ENCODE assay signal across 11 mouse cellular contexts in the genomic region with DNA sequence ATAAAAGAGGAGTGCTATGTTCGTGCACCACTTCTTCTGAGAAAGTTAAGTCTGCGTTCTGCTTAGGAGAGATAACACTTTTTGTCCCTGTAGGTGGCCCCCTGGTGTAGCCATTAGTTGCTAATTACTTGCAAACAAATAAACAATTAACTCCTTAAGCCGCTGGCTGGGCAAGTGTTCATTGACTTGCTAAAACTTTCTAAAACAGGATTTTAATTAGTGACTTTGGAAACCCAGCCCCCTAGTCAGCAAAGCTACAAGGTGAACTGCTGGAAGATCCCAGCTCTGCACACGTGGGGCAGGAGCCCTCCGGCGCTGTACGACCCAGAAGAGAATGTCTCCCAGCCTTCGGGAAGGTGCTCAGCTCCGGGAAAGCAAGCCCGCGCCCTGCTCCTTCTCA. TPM values are rescaled to one million over a fixed set of nuclear protein-coding genes. Genes with fewer than 3 reads are reported as not detected.
DNase-seq lines count a peak whose midpoint lies in the region; ATAC-seq and TF ChIP-seq lines count a peak whose summit lies in the region.
"Had no signal": no experiment of that assay in that cellular context is flagged by ENCODE, and none has a peak within 500 bp of the region (broad histone marks: within the 10 kb centered on the region; RNA-seq: fewer than 3 reads in every experiment).

No protein-coding gene starts in this region.

- H3K4me3 ChIP-seq in neural tube, embryonic 15.5 days (replicated peaks) = no peak overlapping the region
- 0 out of 2 replicates have a peak overlapping the region, but pooled peaks have one; percentile 1 for H3K4me3 ChIP-seq in kidney, postnatal 0 days (replicated peaks; ENCODE audit: low read depth, low read length)

- H3K4me2 ChIP-seq in neural tube, embryonic 15.5 days = peak overlapping the region; percentile 11
- peak overlapping the region; percentile 38; the same call in 1 of the 2 replicates for H3K4me2 ChIP-seq in kidney, postnatal 0 days (ENCODE audit: low read length)

- ATAC-seq in neural tube, embryonic 15.5 days (ENCODE audit: low FRiP score) = no peak
- ATAC-seq in kidney, postnatal 0 days (replicated peaks; ENCODE audit: low FRiP score, low read depth) = no peak

- peak; percentile 43 for DNase-seq in heart, adult 11 months
- DNase-seq in heart, adult 18-20 months = no peak
- DNase-seq in neural tube, embryonic 10.5 days (ENCODE audit: extremely low spot score, low spot score) = no peak
- DNase-seq in kidney, postnatal 0 days (ENCODE audit: low spot score) = no peak
- no peak for DNase-seq in adipocyte (ENCODE audit: low spot score)
- DNase-seq in gastrocnemius, adult 18-20 months (ENCODE audit: low spot score) = no peak
- no peak for DNase-seq in left cerebral cortex, postnatal 10 days (ENCODE audit: extremely low spot score in 1 of 2, low spot score in 2 of 2)

- WGBS in neural tube, embryonic 15.5 days = 2% methylated on average over 11 of the region's 11 CpGs
- 3% methylated on average over 11 of the region's 11 CpGs for WGBS in kidney, postnatal 0 days

- peaks cover 5% of the 10 kb centered on the region for H3K4me1 ChIP-seq in neural tube, embryonic 15.5 days
- H3K4me1 ChIP-seq in kidney, postnatal 0 days (replicated peaks; ENCODE audit: insufficient read depth, low read length) = no peaks in the 10 kb centered on the region

- no peak overlapping the region for H3K9ac ChIP-seq in neural tube, embryonic 15.5 days (replicated peaks)
- no peak overlapping the region for H3K9ac ChIP-seq in kidney, postnatal 0 days (ENCODE audit: low read depth, low read length)

- H3K27me3 ChIP-seq in neural tube, embryonic 15.5 days (replicated peaks) = peaks cover 2% of the 10 kb centered on the region; the same call in 1 of the 2 replicates
- H3K27me3 ChIP-seq in kidney, postnatal 0 days (ENCODE audit: insufficient read depth, low read length) = no peaks in the 10 kb centered on the region

- no peaks in the 10 kb centered on the region for H3K36me3 ChIP-seq in neural tube, embryonic 15.5 days
- no peaks in the 10 kb centered on the region for H3K36me3 ChIP-seq in kidney, postnatal 0 days (ENCODE audit: insufficient read depth, low read length)

- H3K9me3 ChIP-seq in neural tube, embryonic 15.5 days (replicated peaks) = no peaks in the 10 kb centered on the region
- H3K9me3 ChIP-seq in kidney, postnatal 0 days (replicated peaks; ENCODE audit: low read length) = no peaks in the 10 kb centered on the region

- intact Hi-C loops in left cerebral cortex, postnatal 10 days (cut with DNase I) = no loop called here

- H3K27ac ChIP-seq in neural tube, embryonic 15.5 days (replicated peaks) = no peak overlapping the region
- H3K27ac ChIP-seq in kidney, postnatal 0 days = no peak overlapping the region

- TF ChIP-seq CTCF in kidney, postnatal 0 days (IDR thresholded peaks at IDR 0.05; ENCODE audit: low read depth) = no peak

RNA-seq across cellular contexts. Expression of a gene that starts 6.2 kb away (rescaled TPM):
- total RNA-seq in heart, adult 18-20 months (2021) = not detected
- polyA plus RNA-seq in neural tube, embryonic 15.5 days (2015; fragmentation: Nextera tagmentation; extraction: Ambion mirVana) = 0.20 TPM in 1 of 2 replicates, not detected in the other
- 1.9 and 2.3 TPM in 2 replicates for polyA plus RNA-seq in kidney, postnatal 0 days (2015; fragmentation: Nextera tagmentation; extraction: Ambion mirVana)
- not detected for total RNA-seq in gastrocnemius, adult 18-20 months (2021)
- total RNA-seq in left cerebral cortex, postnatal 10 days (2021) = not detected
- total RNA-seq: left cerebral cortex, adult 8-10 months had no signal
- polyA plus RNA-seq: C2C12 had no signal

RNA-seq across cellular contexts. Expression of a gene that starts 29.4 kb away (rescaled TPM):
- 10 to 100 TPM; 13.9 to 16.6 TPM for total RNA-seq in heart, adult 18-20 months (2021)
- polyA plus RNA-seq in neural tube, embryonic 15.5 days (2015; fragmentation: Nextera tagmentation; extraction: Ambion mirVana) = 58.7 and 58.9 TPM in 2 replicates
- 36.6 and 38.8 TPM in 2 replicates for polyA plus RNA-seq in kidney, postnatal 0 days (2015; fragmentation: Nextera tagmentation; extraction: Ambion mirVana)
- total RNA-seq in gastrocnemius, adult 18-20 months (2021) = 10 to 100 TPM; 17.2 to 17.7 TPM
- total RNA-seq in left cerebral cortex, postnatal 10 days (2021) = 10 to 100 TPM; 58.0 to 61.3 TPM

RNA-seq across cellular contexts. Expression of a gene that starts 38.4 kb away (rescaled TPM):
- total RNA-seq in heart, adult 18-20 months (2021) = 1 to 10 TPM; 3.7 to 4.1 TPM
- polyA plus RNA-seq in neural tube, embryonic 15.5 days (2015; fragmentation: Nextera tagmentation; extraction: Ambion mirVana) = 1.8 and 2.0 TPM in 2 replicates
- 3.9 TPM in 2 replicates for polyA plus RNA-seq in kidney, postnatal 0 days (2015; fragmentation: Nextera tagmentation; extraction: Ambion mirVana)
- 1 to 10 TPM; 2.0 to 2.2 TPM for total RNA-seq in gastrocnemius, adult 18-20 months (2021)
- 1 to 10 TPM; 3.3 to 4.3 TPM for total RNA-seq in left cerebral cortex, postnatal 10 days (2021)
- total RNA-seq: granulocyte monocyte progenitor cell, adult 5-6 weeks had no signal
